Mouse (Mus musculus): ENCODE results near the gene Ucma.
A peak's percentile ranks its signal among the peaks of the same experiment; 100 is the strongest.

Gene Ucma

GRCm38 (mm10) chr2:5011898-5012490 is 36.1 kb downstream of the Ucma start:
- DNase-seq, result no peak

- DNase-seq, result peak; percentile 93
Measured at GRCm38 (mm10) chr2:5012491-5013324, 36.8 kb downstream of the Ucma start, which contains the start of gene Mcm10. Mcm10 (minus strand) TSS chr2:5012791.

- peak; percentile 21 for DNase-seq
Measured at GRCm38 (mm10) chr2:5014616-5015015, 38.7 kb downstream of the Ucma start.

- no peak for DNase-seq
Measured at GRCm38 (mm10) chr2:5015527-5015926, 39.6 kb downstream of the Ucma start.

GRCm38 (mm10) chr2:5016922-5017321 is 41.0 kb downstream of the Ucma start:
- DNase-seq, result no peak

- no peak for DNase-seq
Measured at GRCm38 (mm10) chr2:5019708-5020107, 43.8 kb downstream of the Ucma start.

GRCm38 (mm10) chr2:5023275-5023674 is 47.4 kb downstream of the Ucma start:
- DNase-seq, result no peak

- DNase-seq, result no peak
Measured at GRCm38 (mm10) chr2:5023699-5024399, 47.9 kb downstream of the Ucma start.

- DNase-seq, result peak; percentile 38
Measured at GRCm38 (mm10) chr2:5025162-5025733, 49.3 kb downstream of the Ucma start.

- no peak for DNase-seq
Measured at GRCm38 (mm10) chr2:5027057-5027456, 51.1 kb downstream of the Ucma start.

GRCm38 (mm10) chr2:5028047-5028446 is 52.1 kb downstream of the Ucma start:
- DNase-seq, result no peak

GRCm38 (mm10) chr2:5029808-5030207 is 53.9 kb downstream of the Ucma start:
- DNase-seq, result no peak

- DNase-seq, result no peak
Measured at GRCm38 (mm10) chr2:5031215-5031614, 55.3 kb downstream of the Ucma start.

GRCm38 (mm10) chr2:5032665-5033064 is 56.7 kb downstream of the Ucma start:
- DNase-seq, result no peak

- peak; percentile 34 for DNase-seq
Measured at GRCm38 (mm10) chr2:5033546-5034420, 57.9 kb downstream of the Ucma start.

- DNase-seq, result no peak
Measured at GRCm38 (mm10) chr2:5034801-5035200, 58.9 kb downstream of the Ucma start.

- no peak for DNase-seq
Measured at GRCm38 (mm10) chr2:5035241-5035640, 59.3 kb downstream of the Ucma start.
